Mouse (Mus musculus) liver, embryonic 11.5 days (tissue): ENCODE data around the gene Gatm. TPM values are rescaled to one million over a fixed set of nuclear protein-coding genes. Genes with fewer than 3 reads are reported as not detected.
A peak's percentile ranks its signal among the peaks of the same experiment; 100 is the strongest.

Experiments
- ATAC-seq: fragments of 200-750 bp; cut with Nextera tagmentation; replicated peaks from 2 replicates; pipeline ENCODE4 v1.8.0; 2017; ENCODE audit warnings: moderate number of reproducible peaks, mild to moderate bottlenecking, moderate TSS enrichment, moderate library complexity; ENCODE audit not compliant: low FRiP score
- DNase-seq: peaks from one replicate; pipeline ENCODE4 v3.0.0-alpha.2; 2017; ENCODE audit warnings: low spot score
- H3K27ac ChIP-seq: fragments of 300-500 bp; sonication (generic); 2 replicates; pipeline ENCODE4 v1.5.1; 2014; ENCODE audit warnings: mild to moderate bottlenecking, low read depth, low read length, control low read depth
- H3K27me3 ChIP-seq: fragments of 300-500 bp; sonication (generic); replicated peaks from 2 replicates; pipeline ENCODE4 v1.6.1; 2014; ENCODE audit warnings: low read length, mixed read lengths; ENCODE audit not compliant: control insufficient read depth, insufficient read depth
- H3K36me3 ChIP-seq: fragments of 300-500 bp; sonication (generic); 2 replicates; pipeline ENCODE4 v1.6.1; 2014; ENCODE audit warnings: mild to moderate bottlenecking, low read length, moderate library complexity, mixed read lengths; ENCODE audit not compliant: control insufficient read depth, insufficient read depth
- H3K4me1 ChIP-seq: fragments of 300-500 bp; sonication (generic); replicated peaks from 2 replicates; pipeline ENCODE4 v1.6.1; 2014; ENCODE audit warnings: low read length, mixed read lengths; ENCODE audit not compliant: control insufficient read depth, insufficient read depth
- H3K4me2 ChIP-seq: fragments of 300-500 bp; sonication (generic); 2 replicates; pipeline ENCODE4 v1.6.1; 2014; ENCODE audit warnings: mild to moderate bottlenecking, control low read depth, moderate library complexity
- H3K4me3 ChIP-seq: fragments of 300-500 bp; sonication (generic); 2 replicates; pipeline ENCODE4 v1.5.1; 2014; ENCODE audit warnings: low read depth, low read length, control low read depth
- H3K9ac ChIP-seq: fragments of 300-500 bp; sonication (generic); 2 replicates; pipeline ENCODE4 v1.6.1; 2014; ENCODE audit warnings: low read depth, low read length, control low read depth
- H3K9me3 ChIP-seq: fragments of 300-500 bp; sonication (generic); 2 replicates; pipeline ENCODE4 v1.6.1; 2016; ENCODE audit warnings: low read length, inconsistent platforms, mixed read lengths; ENCODE audit not compliant: control insufficient read depth
- WGBS: fragments of 180-500 bp; shearing (Covaris S2); extraction: QIAGEN DNeasy Blood & Tissue Kit; methylation state at CpG from one replicate; pipeline ENCODE4 v1.1.7; 2014; 5-methylcytosine and 5-hydroxymethylcytosine counted together
- polyA plus RNA-seq: library from polyadenylated mRNA; unstranded; fragments of >200 nt; fragmentation: Nextera tagmentation; extraction: Ambion mirVana; gene quantifications from 2 replicates; pipeline ENCODE4 v1.2.1, GENCODE M21; 2014

The Gatm gene
- polyA plus RNA-seq = 24.5 and 25.5 TPM in 2 replicates

- H3K36me3 ChIP-seq = no peaks in the 10 kb centered on the region
- H3K4me2 ChIP-seq = peak within 1 kb of the TSS; percentile 82
- no peak within 1 kb of the TSS for H3K27ac ChIP-seq
Observed at GRCm38 (mm10) chr2:122610746-122611653, at the start of gene Gatm. Gatm (minus strand) TSS chr2:122611303.

GRCm38 (mm10) chr2:122659825-122660224 is 48.7 kb upstream of the Gatm start:
- H3K36me3 ChIP-seq = no peaks in the 10 kb centered on the region
- no peaks in the 10 kb centered on the region for H3K9me3 ChIP-seq
- H3K4me2 ChIP-seq = no peak overlapping the region
- H3K27ac ChIP-seq = no peak overlapping the region
- H3K4me3 ChIP-seq = no peak overlapping the region
- no peak overlapping the region for H3K9ac ChIP-seq
- DNase-seq (no peak), ATAC-seq (no peak)
- no peaks in the 10 kb centered on the region for H3K27me3 ChIP-seq
- H3K4me1 ChIP-seq = no peaks in the 10 kb centered on the region
- WGBS = 77% methylated on average over 7 of the region's 7 CpGs

More at GRCm38 (mm10) chr2:122610746-122611653, at the start of gene Gatm:
- peak within 1 kb of the TSS; percentile 51 for H3K9ac ChIP-seq
- H3K4me1 ChIP-seq = no peaks in the 10 kb centered on the region
- 5% methylated on average over 48 of the region's 48 CpGs for WGBS
- peak; percentile 72 for DNase-seq
- peak within 1 kb of the TSS; percentile 50 for H3K4me3 ChIP-seq
- H3K9me3 ChIP-seq = no peaks in the 10 kb centered on the region
- peak; percentile 88 for ATAC-seq
- H3K27me3 ChIP-seq = peaks cover 15% of the 10 kb centered on the region

GRCm38 (mm10) chr2:122657707-122658524 is 46.8 kb upstream of the Gatm start:
- Histone ChIP-seq H3K9ac (no peak overlapping the region), H3K9me3 (no peaks in the 10 kb centered on the region), H3K27ac (no peak overlapping the region), H3K27me3 (no peaks in the 10 kb centered on the region), H3K4me2 (no peak overlapping the region), H3K4me1 (no peaks in the 10 kb centered on the region), H3K4me3 (no peak overlapping the region), H3K36me3 (no peaks in the 10 kb centered on the region)
- ATAC-seq (no peak), DNase-seq (no peak)
- 72% methylated on average over 11 of the region's 11 CpGs for WGBS

GRCm38 (mm10) chr2:122656767-122657166 is 45.7 kb upstream of the Gatm start:
- Histone ChIP-seq H3K27me3 (no peaks in the 10 kb centered on the region), H3K4me3 (no peak overlapping the region), H3K36me3 (no peaks in the 10 kb centered on the region), H3K9ac (no peak overlapping the region), H3K27ac (no peak overlapping the region), H3K4me2 (no peak overlapping the region), H3K4me1 (0 out of 2 replicates have a peak, but pooled peaks cover 3% of the 10 kb centered on the region), H3K9me3 (no peaks in the 10 kb centered on the region)
- ATAC-seq (no peak), DNase-seq (no peak)
- WGBS = 72% methylated on average over 9 of the region's 9 CpGs

- no peak overlapping the region for H3K4me3 ChIP-seq
- H3K36me3 ChIP-seq = no peaks in the 10 kb centered on the region
- 44% methylated on average over 2 of the region's 2 CpGs for WGBS
- no peaks in the 10 kb centered on the region for H3K9me3 ChIP-seq
- H3K27ac ChIP-seq = no peak overlapping the region
- DNase-seq (no peak), ATAC-seq (no peak)
- H3K4me2 ChIP-seq = no peak overlapping the region
- no peaks in the 10 kb centered on the region for H3K27me3 ChIP-seq
- 0 out of 2 replicates have a peak, but pooled peaks cover 3% of the 10 kb centered on the region for H3K4me1 ChIP-seq
- H3K9ac ChIP-seq = no peak overlapping the region
Observed at GRCm38 (mm10) chr2:122656052-122656451, 44.9 kb upstream of the Gatm start.

- Histone ChIP-seq H3K4me3 (no peak overlapping the region), H3K9ac (no peak overlapping the region), H3K9me3 (no peaks in the 10 kb centered on the region), H3K4me2 (no peak overlapping the region), H3K27me3 (no peaks in the 10 kb centered on the region), H3K36me3 (no peaks in the 10 kb centered on the region), H3K4me1 (0 out of 2 replicates have a peak, but pooled peaks cover 3% of the 10 kb centered on the region), H3K27ac (no peak overlapping the region)
- DNase-seq = no peak
- WGBS = 36% methylated on average over 17 of the region's 17 CpGs
- no peak; the same call in 1 of the 2 replicates for ATAC-seq
Observed at GRCm38 (mm10) chr2:122652096-122653084, 41.3 kb upstream of the Gatm start.

GRCm38 (mm10) chr2:122638673-122639072 is 27.6 kb upstream of the Gatm start:
- Histone ChIP-seq H3K9me3 (no peaks in the 10 kb centered on the region), H3K36me3 (no peaks in the 10 kb centered on the region), H3K27me3 (no peaks in the 10 kb centered on the region; the same call in 1 of the 2 replicates), H3K4me2 (no peak overlapping the region), H3K4me3 (no peak overlapping the region), H3K9ac (no peak overlapping the region), H3K27ac (no peak overlapping the region), H3K4me1 (no peaks in the 10 kb centered on the region)
- ATAC-seq (no peak), DNase-seq (no peak)
- WGBS = 43% methylated on average over 5 of the region's 5 CpGs

- Histone ChIP-seq H3K4me3 (peak overlapping the region; percentile 34), H3K27me3 (no peaks in the 10 kb centered on the region; the same call in 1 of the 2 replicates), H3K4me2 (peak overlapping the region; percentile 58), H3K9ac (no peak overlapping the region), H3K9me3 (no peaks in the 10 kb centered on the region), H3K36me3 (0 out of 2 replicates have a peak, but pooled peaks cover 4% of the 10 kb centered on the region), H3K4me1 (no peaks in the 10 kb centered on the region), H3K27ac (no peak overlapping the region)
- DNase-seq = no peak
- 38% methylated on average over 12 of the region's 12 CpGs for WGBS
- no peak for ATAC-seq
Observed at GRCm38 (mm10) chr2:122638029-122638428, 26.9 kb upstream of the Gatm start.
